Mouse (Mus musculus): Measurements from ENCODE around the gene Tmem100. TPM values are rescaled to one million over a fixed set of nuclear protein-coding genes. Genes with fewer than 3 reads are reported as not detected.

The Tmem100 gene
- polyA plus RNA-seq, 1 experiment = not detected

GRCm38 (mm10) chr11:90050016-90050415 lies 19.9 kb downstream of the Tmem100 start:
- Histone ChIP-seq H3K4me1 (no peaks in the 10 kb centered on the region), H3K27me3 (replicated peaks) (no peaks in the 10 kb centered on the region), H3K36me3 (replicated peaks; ENCODE audit: low read length) (no peaks in the 10 kb centered on the region), H3K4me3 (replicated peaks) (no peak overlapping the region), H3K9me3 (no peaks in the 10 kb centered on the region)
- no peak for TF ChIP-seq GATA1 (IDR thresholded peaks at IDR 0.05; ENCODE audit: borderline replicate concordance, low read length)
- no peak for TF ChIP-seq FLI1 (IDR thresholded peaks at IDR 0.05; ENCODE audit: low read length)

DNA sequence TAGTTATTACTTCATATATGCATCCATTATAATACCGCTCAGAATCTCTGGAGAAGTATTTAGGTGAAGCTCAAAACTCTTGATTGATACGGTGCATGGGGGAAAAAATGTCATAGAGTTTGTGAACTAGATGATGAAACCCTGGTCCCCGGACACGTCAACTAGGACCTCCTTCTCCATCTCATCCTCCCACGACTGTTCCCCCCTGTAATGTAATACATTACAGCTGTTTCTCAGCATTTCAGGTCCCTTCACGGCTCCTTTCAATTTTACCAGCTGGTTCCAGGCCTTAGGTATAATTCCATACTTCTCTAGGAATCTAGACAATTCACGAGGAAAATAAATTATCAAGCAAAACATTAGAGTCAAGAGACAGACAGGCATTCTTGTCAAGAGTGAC lies 22.6 kb downstream of the Tmem100 start:
- Histone ChIP-seq H3K36me3 (replicated peaks; ENCODE audit: low read length) (no peaks in the 10 kb centered on the region), H3K4me1 (no peaks in the 10 kb centered on the region), H3K27me3 (replicated peaks) (no peaks in the 10 kb centered on the region), H3K4me3 (replicated peaks) (no peak overlapping the region), H3K9me3 (no peaks in the 10 kb centered on the region)
- no peak for TF ChIP-seq FLI1 (IDR thresholded peaks at IDR 0.05; ENCODE audit: low read length)
- TF ChIP-seq GATA1 (IDR thresholded peaks at IDR 0.05; ENCODE audit: borderline replicate concordance, low read length) = no peak

DNA sequence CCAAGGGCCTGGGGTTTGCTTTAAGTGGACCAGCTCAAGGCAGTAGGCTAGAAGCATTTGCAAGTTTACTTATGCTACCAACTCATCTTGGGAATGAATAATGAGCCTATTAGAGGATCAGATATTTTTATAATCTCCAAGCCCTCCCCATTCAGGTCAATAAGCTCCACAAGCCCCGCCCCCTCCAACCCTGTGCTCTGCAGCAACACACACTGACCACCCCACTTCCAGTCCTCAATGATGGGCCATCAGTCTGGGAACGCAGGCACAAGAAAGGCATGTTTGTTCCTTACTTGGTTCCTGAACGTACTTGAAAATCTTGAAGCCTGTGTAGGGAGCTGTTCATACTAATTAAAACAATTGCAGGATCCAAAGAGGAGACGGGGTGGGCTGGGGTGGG lies 23.7 kb downstream of the Tmem100 start:
- H3K4me1 ChIP-seq = no peaks in the 10 kb centered on the region
- no peak for TF ChIP-seq FLI1 (IDR thresholded peaks at IDR 0.05; ENCODE audit: low read length)
- TF ChIP-seq GATA1 (IDR thresholded peaks at IDR 0.05; ENCODE audit: borderline replicate concordance, low read length) = no peak

GRCm38 (mm10) chr11:90054401-90054800 lies 24.3 kb downstream of the Tmem100 start:
- no peaks in the 10 kb centered on the region for H3K36me3 ChIP-seq (replicated peaks; ENCODE audit: low read length)
- TF ChIP-seq FLI1 (IDR thresholded peaks at IDR 0.05; ENCODE audit: low read length) = no peak
- TF ChIP-seq GATA1 (IDR thresholded peaks at IDR 0.05; ENCODE audit: borderline replicate concordance, low read length) = no peak
- H3K9me3 ChIP-seq = peaks cover 3% of the 10 kb centered on the region
- no peaks in the 10 kb centered on the region for H3K4me1 ChIP-seq
- no peaks in the 10 kb centered on the region for H3K27me3 ChIP-seq (replicated peaks)
- H3K4me3 ChIP-seq (replicated peaks) = no peak overlapping the region

More for the DNA sequence above, 23.7 kb downstream of the Tmem100 start:
- H3K9me3 ChIP-seq = no peaks in the 10 kb centered on the region
- no peak overlapping the region for H3K4me3 ChIP-seq (replicated peaks)
- no peaks in the 10 kb centered on the region for H3K27me3 ChIP-seq (replicated peaks)
- H3K36me3 ChIP-seq (replicated peaks; ENCODE audit: low read length) = no peaks in the 10 kb centered on the region

- H3K9me3 ChIP-seq = peaks cover 11% of the 10 kb centered on the region
- H3K36me3 ChIP-seq (replicated peaks; ENCODE audit: low read length) = no peaks in the 10 kb centered on the region
- TF ChIP-seq FLI1 (IDR thresholded peaks at IDR 0.05; ENCODE audit: low read length) = no peak
- TF ChIP-seq GATA1 (IDR thresholded peaks at IDR 0.05; ENCODE audit: borderline replicate concordance, low read length) = no peak
- H3K4me3 ChIP-seq (replicated peaks) = no peak overlapping the region
- no peaks in the 10 kb centered on the region for H3K27me3 ChIP-seq (replicated peaks)
- H3K4me1 ChIP-seq = no peaks in the 10 kb centered on the region
These were observed 26.9 kb downstream of the Tmem100 start for GRCm38 (mm10) chr11:90057070-90057469.

DNA sequence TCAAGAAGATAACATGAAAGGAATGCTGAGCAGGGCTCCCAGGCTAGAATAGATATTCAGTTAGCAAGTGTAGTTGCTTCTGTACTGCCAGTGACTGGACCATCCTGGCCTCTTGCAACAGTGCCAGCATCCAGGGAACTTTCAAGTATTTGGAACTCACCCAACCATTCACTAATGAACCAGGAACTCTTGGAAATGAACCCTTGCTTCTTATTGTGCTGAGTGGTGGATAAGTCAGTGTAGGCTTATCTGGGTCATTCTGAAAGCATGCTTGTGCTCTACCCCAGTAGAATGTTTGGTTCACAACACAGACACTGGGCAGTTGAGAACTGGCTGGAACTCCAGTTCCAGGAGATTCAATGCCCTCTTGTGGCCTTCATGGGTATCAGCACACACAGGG lies 29.1 kb downstream of the Tmem100 start:
- Histone ChIP-seq H3K9me3 (peaks cover 11% of the 10 kb centered on the region), H3K36me3 (replicated peaks; ENCODE audit: low read length) (no peaks in the 10 kb centered on the region), H3K4me3 (replicated peaks) (no peak overlapping the region), H3K27me3 (replicated peaks) (no peaks in the 10 kb centered on the region), H3K4me1 (no peaks in the 10 kb centered on the region)
- TF ChIP-seq GATA1 (IDR thresholded peaks at IDR 0.05; ENCODE audit: borderline replicate concordance, low read length) (no peak), FLI1 (IDR thresholded peaks at IDR 0.05; ENCODE audit: low read length) (no peak)

- no peak for TF ChIP-seq GATA1 (IDR thresholded peaks at IDR 0.05; ENCODE audit: borderline replicate concordance, low read length)
- no peaks in the 10 kb centered on the region for H3K36me3 ChIP-seq (replicated peaks; ENCODE audit: low read length)
- H3K9me3 ChIP-seq = peaks cover 11% of the 10 kb centered on the region
- no peak overlapping the region for H3K4me3 ChIP-seq (replicated peaks)
- H3K27me3 ChIP-seq (replicated peaks) = no peaks in the 10 kb centered on the region
- H3K4me1 ChIP-seq = no peaks in the 10 kb centered on the region
These were observed 32.5 kb downstream of the Tmem100 start for GRCm38 (mm10) chr11:90062657-90063056.

- Histone ChIP-seq H3K9me3 (no peaks in the 10 kb centered on the region), H3K4me1 (no peaks in the 10 kb centered on the region), H3K27me3 (replicated peaks) (peaks cover 1% of the 10 kb centered on the region), H3K4me3 (replicated peaks) (no peak overlapping the region), H3K36me3 (replicated peaks; ENCODE audit: low read length) (no peaks in the 10 kb centered on the region)
- no peak for TF ChIP-seq GATA1 (IDR thresholded peaks at IDR 0.05; ENCODE audit: borderline replicate concordance, low read length)
- no peak for TF ChIP-seq FLI1 (IDR thresholded peaks at IDR 0.05; ENCODE audit: low read length)
These were observed 36.5 kb downstream of the Tmem100 start for GRCm38 (mm10) chr11:90066405-90067250.

- no peaks in the 10 kb centered on the region for H3K4me1 ChIP-seq
- no peak for TF ChIP-seq GATA1 (IDR thresholded peaks at IDR 0.05; ENCODE audit: borderline replicate concordance, low read length)
- no peak for TF ChIP-seq FLI1 (IDR thresholded peaks at IDR 0.05; ENCODE audit: low read length)
- peaks cover 4% of the 10 kb centered on the region for H3K27me3 ChIP-seq (replicated peaks)
- no peaks in the 10 kb centered on the region for H3K36me3 ChIP-seq (replicated peaks; ENCODE audit: low read length)
- H3K9me3 ChIP-seq = no peaks in the 10 kb centered on the region
- H3K4me3 ChIP-seq (replicated peaks) = no peak overlapping the region
These were observed 41.6 kb downstream of the Tmem100 start for GRCm38 (mm10) chr11:90071747-90072146.

- H3K27me3 ChIP-seq (replicated peaks) = peaks cover 4% of the 10 kb centered on the region
These were observed 43.1 kb downstream of the Tmem100 start for GRCm38 (mm10) chr11:90073201-90073600.

More at GRCm38 (mm10) chr11:90073201-90073600, 43.1 kb downstream of the Tmem100 start:
- no peak overlapping the region for H3K4me3 ChIP-seq (replicated peaks)
- no peak for TF ChIP-seq FLI1 (IDR thresholded peaks at IDR 0.05; ENCODE audit: low read length)
- TF ChIP-seq GATA1 (IDR thresholded peaks at IDR 0.05; ENCODE audit: borderline replicate concordance, low read length) = no peak
- H3K36me3 ChIP-seq (replicated peaks; ENCODE audit: low read length) = no peaks in the 10 kb centered on the region
- H3K9me3 ChIP-seq = no peaks in the 10 kb centered on the region
- H3K4me1 ChIP-seq = no peaks in the 10 kb centered on the region
